Mouse (Mus musculus): ENCODE results near the gene Chn2.

Chn2 gene

DNA sequence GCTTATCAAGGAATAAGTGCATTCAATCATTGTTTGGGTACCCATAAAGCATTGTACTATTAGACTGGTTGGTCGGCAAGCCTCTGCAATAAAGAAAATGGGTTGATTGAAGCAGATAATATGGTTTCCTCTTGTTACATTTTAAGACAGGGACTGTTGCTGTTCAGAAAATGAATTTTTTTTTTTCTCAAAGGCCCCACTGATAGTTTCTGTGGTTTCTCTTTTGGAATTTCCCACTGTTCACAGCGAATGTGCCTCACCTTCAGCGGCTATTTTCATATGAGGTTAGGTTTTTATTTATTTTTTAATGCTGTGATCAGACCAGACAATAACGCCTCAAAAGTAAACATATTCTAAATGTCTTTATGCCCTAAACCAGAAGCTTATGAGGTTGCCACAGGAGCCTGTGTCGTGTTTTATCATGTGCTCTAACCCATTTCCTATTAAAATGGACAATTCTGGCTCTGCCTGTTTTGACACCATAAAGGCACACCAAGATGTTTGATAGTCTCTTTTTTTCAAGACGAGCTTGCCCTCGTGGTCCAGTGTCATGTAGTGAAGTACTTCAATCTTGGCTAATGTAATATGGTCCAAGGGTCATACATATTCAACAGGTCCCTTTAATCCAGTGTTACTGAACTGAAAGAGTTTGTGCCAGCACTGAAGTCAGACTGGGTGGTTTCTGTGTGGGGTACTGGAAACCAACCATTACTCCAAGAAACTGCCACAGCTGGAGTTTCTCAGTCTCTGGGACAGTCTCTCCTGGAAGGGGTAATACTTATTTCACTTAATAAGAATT, 112.3 kb downstream of the Chn2 start:
- 82% methylated on average over 7 of the region's 7 CpGs for WGBS

DNA sequence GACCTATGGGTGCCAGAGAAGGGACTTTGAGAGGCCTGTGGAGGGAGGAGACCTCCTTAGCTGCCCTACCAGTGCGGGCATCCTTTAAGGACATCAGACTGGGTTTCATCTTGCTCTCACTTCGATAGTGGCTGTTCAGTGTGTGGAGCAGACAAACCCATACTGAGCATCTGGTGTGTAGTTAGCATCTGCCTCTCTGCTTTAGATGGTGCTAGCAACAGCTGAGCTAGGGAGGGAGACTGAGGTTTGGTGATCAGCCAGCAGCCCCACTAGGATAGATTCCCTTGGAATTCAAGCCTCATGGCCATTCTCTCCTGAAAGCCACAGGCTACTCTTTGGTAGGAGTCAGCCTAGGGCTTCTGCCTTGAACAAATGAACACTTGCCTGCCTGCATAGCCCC, 117.7 kb downstream of the Chn2 start:
- 78% methylated on average over 2 of the region's 2 CpGs for WGBS

DNA sequence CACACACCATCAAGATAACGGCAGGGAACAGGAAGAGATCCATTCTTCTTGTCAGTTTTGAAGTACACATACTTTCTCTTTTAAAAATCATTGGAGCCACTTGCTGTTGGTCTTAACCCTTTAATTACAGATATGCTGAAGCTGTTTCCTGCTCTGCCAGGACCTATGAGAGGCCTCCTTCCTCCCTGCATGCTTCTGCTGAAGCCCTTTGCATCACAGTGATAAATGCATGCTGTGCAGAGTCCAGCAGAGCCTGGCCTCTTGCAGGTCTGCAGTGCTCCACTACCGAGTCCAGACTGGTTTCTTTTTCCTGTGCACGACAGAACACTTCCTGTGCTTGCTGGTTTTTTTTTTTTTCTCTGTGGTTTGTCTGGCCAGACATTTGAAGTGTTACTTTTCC, 119.0 kb downstream of the Chn2 start:
- 72% methylated on average over 3 of the region's 3 CpGs for WGBS

DNA sequence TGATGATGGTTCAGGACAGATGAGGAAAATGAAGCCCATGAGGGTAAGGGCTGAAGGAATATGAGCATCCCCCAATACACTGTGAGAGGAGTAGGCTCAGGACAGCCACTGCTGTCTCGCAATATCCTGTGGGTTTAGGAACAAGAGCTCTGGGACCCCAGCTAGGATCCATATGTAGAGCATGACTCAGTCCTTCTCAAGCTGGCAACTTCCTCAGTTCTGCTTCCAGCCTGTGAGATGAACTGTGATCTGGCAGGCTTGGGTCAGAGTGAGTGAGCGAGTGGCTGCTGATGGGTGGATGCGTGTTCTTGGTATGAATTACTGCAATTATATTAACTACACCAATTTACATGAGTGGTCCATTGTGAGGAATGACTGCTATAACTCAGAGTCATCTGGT, 121.3 kb downstream of the Chn2 start:
- WGBS, result 77% methylated on average over 3 of the region's 3 CpGs

DNA sequence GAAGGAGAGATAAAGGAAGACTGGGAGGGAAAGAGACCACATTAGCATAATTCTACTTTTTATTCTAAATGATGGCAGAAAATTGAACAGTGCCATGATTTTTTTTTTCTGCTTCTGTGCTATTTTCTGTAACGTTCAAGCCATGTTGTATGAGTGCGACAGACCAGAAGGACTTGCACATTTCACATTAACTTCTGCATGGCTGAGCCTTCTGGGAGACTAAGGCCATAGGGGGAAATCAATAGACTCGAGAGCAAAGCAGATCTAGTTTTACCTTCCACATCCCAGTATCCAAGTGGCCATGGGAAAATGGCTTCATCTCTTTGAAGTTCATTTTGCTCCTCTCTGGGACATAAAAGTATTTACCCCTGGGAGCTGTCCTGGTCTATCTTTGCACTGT, 121.9 kb downstream of the Chn2 start:
- 55% methylated on average over 3 of the region's 3 CpGs for WGBS

DNA sequence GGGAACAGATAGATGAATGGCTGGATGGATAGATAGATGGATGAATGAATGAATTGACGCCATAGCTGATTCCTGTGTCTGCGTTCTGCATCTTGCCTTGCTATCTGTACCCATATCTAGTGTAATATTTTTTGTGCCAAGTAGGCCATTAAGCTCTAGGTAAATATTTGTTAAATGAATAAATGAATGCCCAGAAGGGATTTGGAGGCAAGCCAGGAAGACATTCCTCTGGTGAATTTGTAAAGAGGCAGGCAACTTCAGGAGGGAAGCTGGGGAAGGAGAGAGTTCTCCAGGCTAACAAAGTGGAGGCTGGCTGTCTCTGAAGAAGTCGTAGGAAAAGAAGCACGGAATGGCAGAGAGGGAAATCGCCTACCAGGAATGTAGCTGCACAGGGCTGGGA, 123.0 kb downstream of the Chn2 start:
- WGBS, result 69% methylated on average over 5 of the region's 5 CpGs

DNA sequence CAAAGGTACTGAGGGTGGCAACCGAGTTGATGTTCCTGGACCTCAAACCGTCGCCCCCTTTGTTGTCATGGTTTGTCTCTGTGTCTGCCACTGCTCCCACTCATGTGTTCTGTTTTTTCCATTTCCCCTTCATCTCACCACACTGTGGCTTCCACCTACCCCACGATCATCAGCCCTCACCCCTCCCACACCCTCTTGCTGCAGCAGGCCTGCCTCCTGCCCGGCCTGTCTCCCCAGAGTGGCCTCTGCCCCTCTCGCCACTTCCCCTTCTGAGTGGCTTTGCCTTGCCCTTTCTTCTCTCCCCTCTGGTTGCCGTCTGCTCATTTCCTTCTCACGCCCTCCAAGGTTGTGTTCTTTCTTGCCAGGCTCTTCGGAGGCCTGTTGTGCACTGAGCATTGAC, 123.4 kb downstream of the Chn2 start:
- 77% methylated on average over 9 of the region's 9 CpGs for WGBS

DNA sequence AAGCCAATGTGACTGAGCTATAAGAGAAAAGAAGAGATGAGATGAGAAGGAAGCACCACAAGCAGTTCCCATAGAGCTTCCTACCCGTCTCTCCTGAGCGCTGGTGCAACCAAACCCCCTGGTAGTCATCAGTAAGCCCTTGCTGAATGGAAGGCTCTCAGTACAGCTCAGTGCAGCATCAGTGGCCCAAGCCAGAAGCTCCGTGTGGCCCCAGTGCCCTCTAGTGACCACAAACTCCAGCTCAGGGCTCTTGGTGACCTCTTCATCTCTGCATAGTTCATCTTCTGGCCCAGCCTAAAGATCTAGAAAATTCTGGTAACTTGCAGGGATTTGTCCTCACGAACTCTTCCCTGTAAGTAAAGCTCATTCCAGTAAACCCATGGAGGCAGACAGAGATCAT, 125.4 kb downstream of the Chn2 start:
- WGBS, result 66% methylated on average over 4 of the region's 4 CpGs

DNA sequence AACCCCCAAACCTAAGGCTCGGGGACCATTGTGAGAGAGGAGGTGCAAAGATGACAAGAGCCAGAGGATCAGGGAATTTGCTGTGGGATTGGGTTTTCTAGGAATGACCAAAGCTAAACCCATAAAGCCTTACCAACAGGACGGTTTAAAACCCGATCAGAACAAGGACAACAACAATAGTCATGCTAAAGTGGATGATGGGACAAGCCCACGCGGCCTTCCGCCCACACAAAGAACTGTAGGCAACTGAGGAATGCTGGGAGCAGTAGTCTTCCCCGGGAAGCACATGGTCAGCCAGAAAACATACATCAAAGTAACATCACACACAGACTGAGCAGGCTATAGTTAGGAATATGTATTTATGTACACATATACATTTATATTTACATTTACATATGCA, 125.9 kb downstream of the Chn2 start:
- 85% methylated on average over 7 of the region's 7 CpGs for whole genome bisulfite sequencing

DNA sequence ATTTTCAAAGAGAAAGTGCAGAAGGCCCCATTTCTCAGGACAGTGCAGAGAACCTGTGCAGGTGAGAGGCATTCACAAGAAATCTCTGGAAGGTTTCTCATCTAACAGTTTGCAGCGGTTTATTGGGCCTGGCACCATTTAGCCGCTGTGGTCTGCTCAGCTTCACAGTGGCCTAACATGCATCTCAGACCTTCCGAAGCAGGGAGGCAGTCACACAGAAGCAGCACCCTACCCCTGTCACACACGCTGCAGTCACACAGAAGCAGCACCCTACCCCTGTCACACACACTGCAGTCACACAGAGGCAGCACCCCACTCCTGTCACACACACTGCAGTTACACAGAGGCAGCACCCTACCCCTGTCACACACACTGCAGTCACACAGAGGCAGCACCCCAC, 126.5 kb downstream of the Chn2 start:
- 92% methylated on average over 4 of the region's 4 CpGs for WGBS

DNA sequence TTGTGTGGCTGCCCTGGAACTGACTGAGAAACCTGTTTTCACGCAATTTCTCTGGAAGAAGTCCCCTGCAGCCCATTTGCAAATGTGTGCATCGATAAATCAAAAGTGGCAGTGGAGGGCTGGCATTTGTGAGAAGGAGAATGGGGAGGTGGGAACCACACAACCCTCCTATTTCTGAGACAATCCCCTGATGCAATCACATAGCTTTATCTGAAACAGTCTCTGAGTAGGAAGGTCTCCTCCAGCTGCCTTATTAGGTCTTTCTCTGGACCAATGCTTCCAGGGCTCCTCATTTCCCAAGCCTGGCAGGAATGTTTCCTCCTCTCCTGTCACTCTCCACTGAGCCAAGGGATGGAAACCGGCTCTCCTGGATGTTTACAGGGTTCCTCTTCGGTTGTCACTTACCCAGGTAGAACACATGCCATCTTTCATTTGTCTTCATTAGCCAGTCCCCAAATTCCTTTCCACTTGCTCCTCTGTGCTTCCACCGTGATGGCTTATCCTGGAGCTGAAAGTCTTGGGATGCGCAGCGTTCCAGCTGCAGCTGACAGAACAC, 127.7 kb downstream of the Chn2 start:
- 88% methylated on average over 7 of the region's 7 CpGs for WGBS

DNA sequence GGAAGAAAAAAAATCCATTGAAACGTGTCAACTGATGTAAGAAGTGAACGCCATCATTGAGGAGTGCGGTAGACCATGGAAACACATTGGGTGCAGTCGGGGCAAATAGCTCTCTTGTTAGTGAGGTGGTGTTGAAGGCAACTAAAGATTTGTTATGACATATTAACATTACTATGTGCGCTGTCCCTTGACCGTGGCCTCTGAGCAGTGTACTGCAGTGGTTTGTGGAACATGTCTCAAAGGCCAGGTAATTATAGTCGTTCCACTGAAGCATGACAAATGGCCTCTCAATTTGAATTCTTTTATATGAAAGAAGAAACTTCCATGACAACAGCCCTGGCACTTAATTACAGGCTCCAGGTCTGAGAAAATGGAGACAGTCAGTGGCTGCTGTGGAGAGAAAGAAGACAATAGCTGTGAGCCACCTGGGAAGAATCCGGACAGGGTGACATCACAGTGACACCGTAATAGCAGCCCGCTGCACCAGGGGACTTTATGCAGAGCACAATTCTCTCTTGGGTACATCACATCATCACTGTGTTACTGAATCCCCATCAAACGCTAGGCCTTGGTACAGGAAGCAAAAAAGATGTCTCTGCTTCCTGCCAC, 131.0 kb downstream of the Chn2 start:
- 89% methylated on average over 11 of the region's 11 CpGs for WGBS

DNA sequence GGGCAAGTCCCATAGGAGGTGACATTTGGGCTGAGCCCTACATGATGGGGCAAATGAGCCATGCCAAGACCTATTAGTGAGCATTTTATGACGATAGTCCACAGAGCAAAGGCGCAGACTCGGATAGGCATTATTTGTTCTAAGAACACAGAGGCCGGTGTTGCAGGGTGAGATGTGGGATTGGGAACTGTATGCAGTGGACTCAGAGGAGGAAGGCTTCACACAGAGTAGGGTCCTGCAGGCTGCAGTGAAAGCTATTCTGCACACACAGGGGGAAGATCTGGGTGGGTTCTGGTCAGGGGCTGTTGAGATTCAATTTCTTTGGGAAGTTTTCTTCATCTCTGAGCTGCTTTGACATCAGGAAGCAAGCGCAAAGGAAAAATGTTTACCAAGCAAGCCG, 132.0 kb downstream of the Chn2 start:
- WGBS, result 83% methylated on average over 6 of the region's 6 CpGs

DNA sequence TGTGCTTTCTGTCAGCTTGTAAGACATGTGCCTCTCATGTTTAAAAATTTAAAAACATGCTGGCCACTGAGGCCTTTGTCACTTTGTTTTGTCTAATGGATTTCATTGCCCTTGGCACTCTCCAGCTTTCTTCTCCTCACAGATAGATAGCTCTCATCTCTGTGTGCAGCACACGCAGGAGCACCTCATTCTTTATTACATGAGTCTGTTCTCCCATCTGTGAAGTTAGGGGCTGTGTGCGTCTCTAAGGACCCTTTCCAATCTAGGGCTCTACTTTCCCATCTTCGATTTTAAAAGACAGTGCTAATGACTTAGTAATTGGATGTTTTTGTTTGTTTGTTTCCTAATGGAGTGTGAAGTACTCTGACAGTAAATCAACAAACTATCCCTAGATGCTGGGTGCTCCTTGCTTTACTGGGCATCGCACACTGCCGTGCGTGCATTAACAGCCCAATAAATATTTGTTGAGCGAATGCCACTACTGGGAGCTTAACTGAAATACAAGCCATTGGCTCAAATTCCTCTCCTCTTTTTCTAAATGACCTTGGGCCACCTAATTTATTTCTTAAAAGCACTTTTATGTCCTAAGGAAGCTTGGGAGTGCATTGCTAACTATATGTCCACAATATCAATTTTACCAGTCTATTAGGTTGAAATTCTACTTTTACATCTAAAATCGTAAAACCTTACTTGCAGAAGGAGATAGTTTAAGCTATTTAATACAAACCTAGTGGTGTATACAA, 136.3 kb downstream of the Chn2 start:
- WGBS, result 90% methylated on average over 8 of the region's 8 CpGs

DNA sequence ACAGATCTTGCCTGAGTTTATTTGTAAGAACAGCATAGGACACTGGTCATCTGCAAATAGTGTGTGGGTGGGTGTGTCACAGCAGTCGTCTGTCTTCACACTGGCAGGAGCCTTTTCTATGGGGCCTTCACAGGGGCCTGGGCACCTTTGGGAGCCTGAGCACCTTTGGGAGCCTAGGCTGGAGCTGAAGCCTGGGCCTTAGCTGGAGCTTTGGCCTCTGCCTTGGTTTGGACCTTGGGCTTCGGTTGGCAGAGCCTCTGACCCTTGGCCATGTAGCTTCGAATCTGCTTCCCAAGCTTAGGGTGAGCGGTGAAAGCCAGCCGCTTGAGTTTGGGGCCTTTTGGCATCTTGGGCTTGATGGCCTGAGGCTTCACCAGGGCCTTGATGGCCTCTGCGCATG, 137.7 kb downstream of the Chn2 start:
- 96% methylated on average over 6 of the region's 6 CpGs for WGBS

DNA sequence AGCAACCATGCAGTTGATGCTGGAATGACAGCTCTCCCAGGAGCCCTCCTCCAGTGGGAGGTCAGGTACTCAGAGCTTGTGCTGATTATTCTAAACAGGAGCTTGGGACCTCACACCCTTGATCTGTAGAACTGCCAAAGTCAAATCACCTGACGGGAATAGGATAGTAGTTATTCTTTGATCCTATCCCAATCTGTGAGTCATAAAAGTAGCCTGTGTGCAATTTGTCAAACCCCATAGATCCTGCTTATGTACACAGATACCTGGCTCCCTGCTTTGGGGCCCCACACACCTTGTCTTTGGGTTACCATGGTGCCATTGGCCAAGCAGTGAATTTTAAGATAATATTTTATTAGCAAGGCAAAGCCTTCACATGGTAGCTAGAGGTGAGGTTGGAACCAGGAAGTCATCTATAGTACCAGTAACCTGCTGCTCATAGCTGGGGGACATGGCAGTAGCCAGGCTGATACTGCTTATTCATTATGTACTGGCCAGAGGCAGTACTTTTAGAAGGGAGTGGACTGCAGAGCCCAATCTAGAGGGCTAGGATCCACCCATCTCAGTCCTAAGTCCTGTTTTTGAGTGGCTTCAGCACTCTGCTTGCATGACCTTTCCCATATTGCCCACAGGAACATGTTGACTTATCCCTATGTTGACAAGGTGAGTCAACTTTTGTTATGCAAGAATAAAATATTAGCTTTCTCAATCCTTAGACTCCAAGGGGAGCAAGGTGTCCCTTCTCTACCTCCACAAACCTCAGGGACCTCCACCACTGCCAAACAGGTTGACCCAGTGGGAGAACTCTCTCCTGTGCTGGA, 139.9 kb downstream of the Chn2 start:
- WGBS, result 88% methylated on average over 1 of the region's 1 CpGs

DNA sequence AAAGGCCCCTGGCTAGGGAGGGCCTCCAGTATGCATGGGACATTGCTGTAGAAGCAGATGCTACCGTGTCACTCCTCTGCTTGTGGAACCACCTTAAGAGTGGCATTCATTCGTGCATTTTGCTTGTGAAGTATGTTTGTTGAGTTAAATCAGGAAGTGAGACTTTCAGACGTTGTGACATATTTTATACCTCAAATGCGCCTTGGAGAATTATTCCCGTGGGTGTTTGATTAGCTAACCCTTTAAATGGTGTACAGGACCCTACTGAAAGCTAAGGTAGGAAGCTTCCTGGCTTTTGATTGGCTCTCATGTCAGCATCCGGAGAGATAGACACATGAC, 140.5 kb downstream of the Chn2 start:
- 80% methylated on average over 6 of the region's 6 CpGs for WGBS

DNA sequence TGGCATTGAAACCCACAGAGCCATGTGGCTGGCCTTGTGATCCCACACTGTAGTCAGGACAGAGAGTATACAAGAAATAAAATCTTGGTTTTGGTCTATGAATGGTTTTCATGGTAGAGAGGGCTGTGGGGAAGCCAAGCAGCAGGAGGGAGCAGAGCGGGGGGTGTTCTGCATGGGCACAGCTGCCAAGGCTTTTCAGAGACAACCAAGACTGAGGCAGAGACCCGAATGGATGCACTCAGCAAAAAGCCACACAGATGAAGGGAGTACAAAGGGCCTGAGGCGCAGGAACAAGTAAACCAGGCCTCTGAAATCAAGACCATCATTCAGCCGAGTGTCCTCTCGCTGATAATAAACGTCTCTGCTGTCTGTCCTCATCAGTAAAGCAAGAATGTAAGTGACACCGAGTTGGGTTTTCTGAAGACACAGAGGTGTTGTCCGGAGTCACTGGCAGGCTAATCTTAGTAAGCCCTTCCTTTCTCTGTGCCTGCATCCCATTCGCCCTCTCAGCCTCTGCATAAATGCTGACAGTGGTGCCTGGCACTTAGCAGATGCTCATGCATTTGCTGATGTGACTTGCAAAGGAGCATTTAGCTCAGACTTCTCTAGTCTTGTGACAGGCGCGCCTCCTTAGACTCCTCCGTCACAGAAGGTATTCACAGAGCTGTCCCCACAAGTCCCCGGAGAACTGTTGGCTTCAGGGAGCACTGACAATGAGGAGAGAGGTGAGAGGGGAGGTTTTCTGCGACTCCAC, 144.6 kb downstream of the Chn2 start:
- 34% methylated on average over 14 of the region's 14 CpGs for WGBS

DNA sequence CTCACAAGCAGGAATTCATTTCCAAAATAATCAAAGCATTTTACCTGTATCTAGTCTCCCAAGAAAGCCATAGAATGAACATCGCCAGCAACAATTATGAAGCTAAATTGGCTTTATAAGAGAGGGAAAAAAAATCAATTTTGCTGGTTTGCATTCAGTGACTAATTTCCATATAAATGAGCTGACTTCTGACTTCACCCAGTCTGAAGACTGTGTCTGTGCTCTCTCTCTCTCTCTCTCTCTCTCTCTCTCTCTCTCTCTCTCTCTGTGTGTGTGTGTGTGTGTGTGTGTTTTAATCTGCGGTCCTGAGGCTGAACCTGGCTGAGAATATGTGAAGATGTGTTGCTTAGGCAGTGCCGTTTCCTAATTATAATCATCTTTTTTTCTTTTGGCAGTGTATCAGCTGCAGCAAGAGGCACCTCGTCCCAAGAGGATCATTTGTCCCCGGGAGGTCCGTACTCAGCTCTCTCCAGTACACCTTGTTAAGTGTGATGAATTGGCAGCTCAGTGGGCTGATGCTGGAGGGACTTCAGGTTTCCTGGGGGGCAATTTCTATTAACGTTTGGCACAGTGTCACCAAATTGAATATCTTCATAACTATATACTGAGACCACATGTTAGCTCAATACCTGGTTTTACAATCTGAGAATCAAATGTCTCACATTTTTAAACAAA, 154.4 kb downstream of the Chn2 start:
- 48% methylated on average over 7 of the region's 7 CpGs for WGBS

DNA sequence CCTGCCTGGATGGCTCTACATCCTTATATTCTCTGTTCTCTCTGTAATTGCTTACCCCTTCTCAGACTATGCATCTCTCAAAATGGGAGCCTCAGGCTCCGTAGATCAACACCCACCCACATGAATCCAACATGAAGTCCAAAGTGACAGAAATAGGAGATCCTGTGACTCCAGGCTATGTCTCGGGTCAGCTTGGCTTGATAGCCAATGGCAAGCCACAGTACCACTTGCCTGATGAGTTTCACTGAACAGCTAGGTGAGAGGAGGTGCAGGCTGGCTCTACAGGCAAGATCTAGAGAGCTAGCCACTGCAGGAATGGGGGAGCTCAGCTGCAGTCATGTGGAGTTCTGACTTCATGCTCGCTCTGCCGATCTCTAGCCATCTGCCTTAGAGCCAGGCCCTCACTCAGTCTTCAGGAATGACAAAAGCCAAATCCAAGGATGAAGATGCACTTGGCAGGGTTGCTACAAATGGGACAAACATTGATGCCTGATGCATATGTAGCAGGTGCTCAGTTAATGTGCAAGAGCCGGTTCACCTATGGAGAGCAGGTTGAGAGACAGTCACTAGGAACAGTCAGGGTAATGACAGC, 158.6 kb downstream of the Chn2 start:
- 87% methylated on average over 5 of the region's 5 CpGs for WGBS

Data from cerebral cortex, adult 2 months (tissue).